Mouse (Mus musculus) retina, embryonic 14.5 days (tissue): ENCODE results near the gene Uchl1.

Source experiments
- DNase-seq: peaks from one replicate; pipeline ENCODE4 v3.0.0-alpha.2; 2015; ENCODE audit warnings: low spot score

Uchl1 gene

GRCm38 (mm10) chr5:66675983-66676382 is at the start of gene Uchl1:
Uchl1 (plus strand) TSS chr5:66676091.
- DNase-seq: peak; percentile 96

GRCm38 (mm10) chr5:66627805-66628204 is 48.1 kb upstream of the Uchl1 start:
- no peak for DNase-seq

GRCm38 (mm10) chr5:66635459-66636079 is 40.3 kb upstream of the Uchl1 start:
- no peak for DNase-seq

GRCm38 (mm10) chr5:66642156-66642555 is 33.7 kb upstream of the Uchl1 start:
- no peak for DNase-seq

GRCm38 (mm10) chr5:66643260-66643659 is 32.6 kb upstream of the Uchl1 start:
- DNase-seq: no peak

- DNase-seq: no peak
Measured at GRCm38 (mm10) chr5:66647504-66647903, 28.4 kb upstream of the Uchl1 start.

GRCm38 (mm10) chr5:66654220-66654619 is 21.7 kb upstream of the Uchl1 start:
- no peak for DNase-seq

- peak; percentile 35 for DNase-seq
Measured at GRCm38 (mm10) chr5:66675189-66675890, 551 bp upstream of the Uchl1 start.

GRCm38 (mm10) chr5:66676457-66677117 is 696 bp downstream of the Uchl1 start:
- DNase-seq: peak; percentile 72

- no peak for DNase-seq
Measured at GRCm38 (mm10) chr5:66677411-66678345, 1.8 kb downstream of the Uchl1 start.

- no peak for DNase-seq
Measured at GRCm38 (mm10) chr5:66679222-66679621, 3.3 kb downstream of the Uchl1 start.

GRCm38 (mm10) chr5:66685930-66686329 is 10.0 kb downstream of the Uchl1 start:
- DNase-seq: no peak

- DNase-seq: no peak
Measured at GRCm38 (mm10) chr5:66686863-66687262, 11.0 kb downstream of the Uchl1 start.

- DNase-seq: no peak
Measured at GRCm38 (mm10) chr5:66687737-66688136, 11.8 kb downstream of the Uchl1 start.

GRCm38 (mm10) chr5:66688286-66688685 is 12.4 kb downstream of the Uchl1 start:
- no peak for DNase-seq

- peak; percentile 32 for DNase-seq
Measured at GRCm38 (mm10) chr5:66689796-66690195, 13.9 kb downstream of the Uchl1 start.

- DNase-seq: no peak
Measured at GRCm38 (mm10) chr5:66693231-66693630, 17.3 kb downstream of the Uchl1 start.

- peak; percentile 93 for DNase-seq
Measured at GRCm38 (mm10) chr5:66697119-66697518, 21.2 kb downstream of the Uchl1 start.

- no peak for DNase-seq
Measured at GRCm38 (mm10) chr5:66699911-66700310, 24.0 kb downstream of the Uchl1 start.

- no peak for DNase-seq
Measured at GRCm38 (mm10) chr5:66701951-66702350, 26.1 kb downstream of the Uchl1 start.

- DNase-seq: no peak
Measured at GRCm38 (mm10) chr5:66703317-66704004, 27.6 kb downstream of the Uchl1 start.
